8 mouse cellular contexts compared by ENCODE assay signal in the genomic region with DNA sequence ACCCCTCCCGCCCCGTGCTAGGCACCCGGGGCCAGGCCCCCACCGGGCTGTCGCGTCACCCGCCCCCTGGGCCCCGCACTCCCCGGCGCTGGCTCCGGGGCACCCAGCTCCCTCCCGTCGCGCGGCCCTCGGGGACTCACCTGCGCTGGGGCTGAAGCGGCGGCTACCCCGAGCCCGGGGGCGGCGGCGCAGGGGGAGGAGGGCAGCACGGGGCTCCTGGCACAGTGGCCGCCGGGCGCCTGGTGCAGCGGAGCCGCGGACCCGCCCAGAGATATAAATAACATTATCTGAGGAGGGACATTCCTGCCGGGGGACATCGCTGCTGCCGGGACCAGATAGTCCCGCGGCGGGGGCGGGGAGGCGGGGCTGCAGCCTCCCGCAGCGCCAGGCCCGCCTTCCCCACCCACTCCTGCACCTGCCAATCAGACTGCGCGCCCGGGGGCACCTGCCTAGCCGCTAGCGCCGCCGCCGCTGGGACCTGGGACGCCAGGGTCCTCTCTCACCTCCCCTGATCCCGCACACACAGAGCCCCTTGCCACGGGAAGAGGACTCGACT. TPM values are rescaled to one million over a fixed set of nuclear protein-coding genes. Genes with fewer than 3 reads are reported as not detected.
DNase-seq lines count a peak whose midpoint lies in the region; ATAC-seq lines count a peak whose summit lies in the region.

No protein-coding gene starts in this region.

- H3K9ac ChIP-seq in hindbrain, embryonic 16.5 days (ENCODE audit: low read depth, low read length), result peak overlapping the region; percentile 91

- H3K4me3 ChIP-seq in hindbrain, embryonic 16.5 days (ENCODE audit: low read length), result peak overlapping the region; percentile 86

- peak overlapping the region; percentile 86 for H3K27ac ChIP-seq in hindbrain, embryonic 16.5 days (ENCODE audit: low read depth, low read length)

- peak overlapping the region; percentile 99 for H3K4me2 ChIP-seq in hindbrain, embryonic 16.5 days (ENCODE audit: low read length)

- under 1% methylated on average over 44 of the region's 55 CpGs for WGBS in hindbrain, embryonic 16.5 days

- H3K4me1 ChIP-seq in hindbrain, embryonic 16.5 days (ENCODE audit: control insufficient read depth, insufficient read depth, low read depth, low read length), result peaks cover 19% of the 10 kb centered on the region

- no peaks in the 10 kb centered on the region for H3K36me3 ChIP-seq in hindbrain, embryonic 16.5 days (ENCODE audit: control insufficient read depth, insufficient read depth, low read length)

- peak; percentile 89 to 91 for DNase-seq in cerebellum, postnatal 10 days
- DNase-seq in gastrocnemius, adult 8-10 months (ENCODE audit: low spot score in 2 of 2), result peak; percentile 81 to 87
- peak; percentile 47 to 69 for DNase-seq in left cerebral cortex, adult 9 months (ENCODE audit: low spot score in 2 of 2)
- DNase-seq in right cerebral cortex, adult 2 months (ENCODE audit: low spot score in 2 of 2), result peak; percentile 78 to 79
- DNase-seq in urinary bladder, postnatal 14 days (ENCODE audit: low spot score), result peak; percentile 41

- no peaks in the 10 kb centered on the region for H3K9me3 ChIP-seq in hindbrain, embryonic 16.5 days (ENCODE audit: control insufficient read depth, low read length)

- peak; percentile 67 for ATAC-seq in activated CD4-positive, CD25-positive, alpha-beta regulatory T cell, adult 4 months
- ATAC-seq in hindbrain, embryonic 16.5 days, result peak; percentile 82
- peak; percentile 61 for ATAC-seq in megakaryocyte, adult 5-6 weeks (ENCODE audit: poor library complexity, severe bottlenecking)

- H3K27me3 ChIP-seq in hindbrain, embryonic 16.5 days (replicated peaks; ENCODE audit: control insufficient read depth, insufficient read depth, low read length), result peaks cover 6% of the 10 kb centered on the region; the same call in 1 of the 2 replicates

RNA-seq across cellular contexts. Expression of a gene that starts 0.5 kb away (rescaled TPM):
- under 1 TPM; 0.28 to 0.37 TPM for polyA plus RNA-seq in activated CD4-positive, CD25-positive, alpha-beta regulatory T cell, adult 4 months (2017; shearing (Covaris generic))
- 100 to 1,000 TPM; 167 to 183 (median 176) TPM for total RNA-seq in gastrocnemius, adult 8-10 months (2022)
- 7.0 and 8.4 TPM in 2 replicates for polyA plus RNA-seq in hindbrain, embryonic 16.5 days (2015; fragmentation: Nextera tagmentation; extraction: Ambion mirVana)
- 1.3 and 2.3 TPM in 2 replicates for total RNA-seq in megakaryocyte, adult 5-6 weeks (2015)
- total RNA-seq in megakaryocyte, adult 5-6 weeks (2017), result 2.4 and 6.1 TPM in 2 replicates

RNA-seq across cellular contexts. Expression of a gene that starts 55.5 kb away (rescaled TPM):
- polyA plus RNA-seq in activated CD4-positive, CD25-positive, alpha-beta regulatory T cell, adult 4 months (2017; shearing (Covaris generic)), result 100 to 1,000 TPM; 149 to 159 TPM
- 10 to 100 TPM; 58.2 to 63.8 (median 60.9) TPM for total RNA-seq in gastrocnemius, adult 8-10 months (2022)
- polyA plus RNA-seq in hindbrain, embryonic 16.5 days (2015; fragmentation: Nextera tagmentation; extraction: Ambion mirVana), result 135 and 139 TPM in 2 replicates
- 43.5 and 78.3 TPM in 2 replicates for total RNA-seq in megakaryocyte, adult 5-6 weeks (2015)
- total RNA-seq in megakaryocyte, adult 5-6 weeks (2017), result 32.6 and 37.0 TPM in 2 replicates

RNA-seq across cellular contexts. Expression of a gene that starts 55.5 kb away (rescaled TPM):
- polyA plus RNA-seq in activated CD4-positive, CD25-positive, alpha-beta regulatory T cell, adult 4 months (2017; shearing (Covaris generic)), result 10 to 100 TPM; 16.5 to 22.9 TPM
- total RNA-seq in gastrocnemius, adult 8-10 months (2022), result 10 to 100 TPM; 10.4 to 12.0 (median 11.6) TPM
- 41.7 and 47.8 TPM in 2 replicates for polyA plus RNA-seq in hindbrain, embryonic 16.5 days (2015; fragmentation: Nextera tagmentation; extraction: Ambion mirVana)
- 3.1 and 5.2 TPM in 2 replicates for total RNA-seq in megakaryocyte, adult 5-6 weeks (2015)
- total RNA-seq in megakaryocyte, adult 5-6 weeks (2017), result 2.2 and 2.8 TPM in 2 replicates

Comparison
In these comparisons a context has a peak if more than half of its experiments do, and no peak if none do; other contexts are left out.
1. Peak in every context shown above with its lines: DNase-seq, ATAC-seq, H3K4me3 ChIP-seq and H3K27ac ChIP-seq.
2. RNA of a gene that starts 0.5 kb away (total RNA-seq): 167 to 183 TPM in gastrocnemius, adult 8-10 months; 1.3 to 6.1 TPM in megakaryocyte, adult 5-6 weeks; every median in the first group is over 10 times any median in the second.